Mouse (Mus musculus) cerebral cortex, adult 2 months (tissue): ENCODE results near the gene Gipc2.

Experiments used
- WGBS: fragments of 180-500 bp; shearing (Covaris S2); methylation state at CpG from one replicate; pipeline ENCODE4 v1.1.7; 2018; 5-methylcytosine and 5-hydroxymethylcytosine counted together

Gene Gipc2

DNA sequence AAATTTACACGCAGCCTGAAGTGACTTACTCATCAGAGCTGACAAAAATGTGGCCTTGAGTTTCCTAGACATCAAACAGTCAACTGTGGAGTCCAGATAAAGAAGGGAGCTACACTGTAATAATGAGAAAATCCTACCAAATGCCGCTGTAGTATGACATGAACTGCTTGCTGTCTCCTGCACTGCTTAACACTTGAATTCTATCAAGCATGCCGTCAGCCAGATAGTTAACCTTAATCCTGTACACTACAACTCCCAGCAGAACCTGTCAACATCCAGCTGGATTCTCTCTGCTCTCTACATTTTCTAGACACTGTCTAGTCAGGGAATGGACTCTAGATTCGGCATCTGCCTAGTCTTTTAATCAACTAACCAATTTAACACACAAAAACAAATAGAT, 23.3 kb upstream of the Gipc2 start:
- 56% methylated on average over 4 of the region's 4 CpGs for WGBS

- 73% methylated on average over 6 of the region's 6 CpGs for WGBS
Measured at GRCm38 (mm10) chr3:152186106-152186505, 20.1 kb upstream of the Gipc2 start.

GRCm38 (mm10) chr3:152183522-152183921, 17.5 kb upstream of the Gipc2 start:
- WGBS, result 73% methylated on average over 9 of the region's 9 CpGs

- WGBS, result 87% methylated on average over 4 of the region's 4 CpGs
Measured at GRCm38 (mm10) chr3:152180624-152181023, 14.6 kb upstream of the Gipc2 start.

- 18% methylated on average over 1 of the region's 1 CpGs for WGBS
Measured at GRCm38 (mm10) chr3:152179285-152179684, 13.3 kb upstream of the Gipc2 start.

DNA sequence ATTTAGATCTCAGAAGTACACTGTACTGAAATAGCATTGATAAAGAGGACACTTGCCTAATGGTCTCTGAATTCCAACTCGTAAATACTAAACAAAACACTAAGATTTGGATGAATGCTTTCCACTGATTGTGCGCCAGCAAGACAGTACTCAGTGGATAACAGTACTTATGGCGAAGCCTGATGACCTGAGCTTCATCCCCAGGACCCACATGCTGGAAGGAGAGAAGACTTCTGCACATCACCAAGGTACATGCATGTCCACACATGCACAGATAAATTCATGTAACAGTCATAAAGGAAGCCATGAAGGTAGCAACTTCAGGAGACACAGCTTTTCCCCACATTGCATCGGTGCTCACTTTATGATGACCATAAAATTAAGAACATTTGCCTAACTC, 12.8 kb upstream of the Gipc2 start:
- 86% methylated on average over 4 of the region's 4 CpGs for WGBS

DNA sequence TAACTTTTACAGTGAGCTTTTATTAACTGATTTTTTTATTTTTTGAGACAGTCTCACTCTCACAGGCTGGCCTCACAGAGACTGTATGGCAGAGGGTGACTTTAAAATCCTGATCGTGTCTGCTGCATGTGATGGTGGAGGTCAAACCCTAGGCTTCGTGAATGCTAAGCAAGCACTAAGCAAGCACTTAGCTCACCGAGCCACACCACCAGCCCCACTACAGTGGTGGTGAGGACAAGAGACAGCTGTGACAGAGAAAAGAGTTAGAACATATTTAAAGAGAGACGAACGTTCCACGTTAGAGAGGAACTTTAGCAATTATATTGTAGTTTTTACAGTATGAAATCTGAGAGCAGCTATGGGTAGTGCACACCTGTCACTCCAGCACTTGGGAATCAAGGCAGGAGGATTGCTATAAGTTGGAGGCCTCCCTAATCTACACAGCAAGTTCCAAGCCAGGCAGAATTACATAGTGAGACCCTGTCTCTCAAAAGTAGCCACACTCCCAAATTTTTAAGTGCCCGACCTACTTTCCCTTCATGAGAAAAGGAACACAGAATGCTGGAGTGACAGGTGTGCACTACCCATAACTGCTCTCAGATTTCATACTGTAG, 6.4 kb upstream of the Gipc2 start:
- 86% methylated on average over 7 of the region's 7 CpGs for WGBS

DNA sequence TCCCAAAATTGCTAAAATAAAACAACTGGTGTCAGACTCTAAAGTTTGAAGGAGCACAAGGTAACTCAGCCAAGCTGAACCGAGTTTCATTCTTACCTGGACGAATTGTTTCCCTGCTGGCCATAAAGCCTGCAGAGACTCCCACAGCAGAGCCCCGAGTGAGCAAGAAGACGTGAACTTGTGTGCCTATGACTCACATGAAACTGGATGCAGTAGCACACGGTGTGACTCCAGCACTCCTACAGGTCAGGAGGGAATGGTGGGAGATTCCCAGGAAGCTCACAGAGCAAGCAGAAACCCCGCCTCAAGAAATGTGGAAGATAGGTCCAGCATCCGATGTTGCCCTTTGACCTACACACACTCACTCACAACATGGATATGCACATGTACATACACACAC, 5.8 kb upstream of the Gipc2 start:
- WGBS, result 79% methylated on average over 7 of the region's 7 CpGs

GRCm38 (mm10) chr3:152171236-152171635, 5.2 kb upstream of the Gipc2 start:
- 83% methylated on average over 2 of the region's 2 CpGs for WGBS

GRCm38 (mm10) chr3:152170407-152170806, 4.4 kb upstream of the Gipc2 start:
- 30% methylated on average over 1 of the region's 1 CpGs for WGBS

DNA sequence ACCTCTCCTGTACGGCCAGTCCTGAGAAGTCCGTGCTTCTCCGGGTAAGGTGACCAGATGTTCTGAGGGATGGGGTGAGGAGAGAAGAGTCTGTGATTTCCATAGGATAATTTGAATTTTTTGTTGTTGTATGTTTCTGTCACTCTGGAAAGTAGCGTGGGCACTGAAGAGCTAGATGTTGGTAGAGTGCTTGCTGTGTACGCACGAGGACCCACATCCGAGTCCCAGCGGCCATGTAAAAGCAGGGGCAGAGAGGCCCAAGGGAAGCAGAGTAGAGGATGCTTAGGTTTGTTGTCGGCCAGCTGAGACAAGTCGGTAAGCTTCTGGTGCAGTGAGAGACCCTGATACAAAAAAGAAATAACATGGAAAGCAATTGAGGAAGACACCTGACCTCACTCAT, 2.0 kb upstream of the Gipc2 start:
- WGBS, result 94% methylated on average over 10 of the region's 10 CpGs

- WGBS, result 33% methylated on average over 29 of the region's 29 CpGs
Measured at GRCm38 (mm10) chr3:152166699-152167451, 845 bp upstream of the Gipc2 start.

DNA sequence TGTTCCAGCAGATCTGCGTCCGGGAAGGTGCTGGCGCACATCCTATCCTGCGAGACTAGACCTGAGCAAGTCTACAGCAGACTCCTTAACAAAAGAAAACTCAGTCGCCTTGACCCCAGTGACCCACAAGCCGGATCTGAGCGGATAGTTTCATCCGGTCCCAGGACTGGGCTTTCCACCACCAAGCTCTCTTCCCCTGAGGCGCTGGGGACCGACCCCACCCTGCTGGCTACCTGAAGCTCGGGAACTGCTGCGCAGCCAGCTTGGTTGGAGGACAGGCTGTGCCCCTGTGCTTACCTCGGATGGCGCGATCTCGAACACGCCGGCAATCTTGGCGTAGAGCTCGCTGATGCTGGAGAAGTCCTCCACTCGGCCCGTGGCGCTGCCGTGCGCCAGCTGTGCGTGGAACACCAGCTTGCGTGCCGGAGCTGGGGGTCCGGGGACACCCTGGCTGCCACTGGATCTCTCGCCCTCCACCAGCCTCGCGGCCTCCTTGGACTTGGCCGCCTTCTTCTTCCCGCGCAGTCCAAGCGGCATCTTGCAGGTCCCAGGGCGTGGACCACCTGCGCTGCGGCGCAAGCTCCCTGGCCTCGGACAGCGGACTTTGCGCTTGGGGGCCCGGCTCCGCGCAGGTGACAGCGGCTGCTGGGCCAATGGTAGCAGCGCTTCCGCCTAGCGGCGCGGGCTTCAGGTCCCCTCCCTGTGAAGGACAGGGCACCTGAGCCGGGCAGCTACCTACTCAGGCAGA, 505 bp downstream of the Gipc2 start:
- 3% methylated on average over 53 of the region's 53 CpGs for WGBS

- 39% methylated on average over 9 of the region's 9 CpGs for WGBS
Measured at GRCm38 (mm10) chr3:152165014-152165350, 1.0 kb downstream of the Gipc2 start.

DNA sequence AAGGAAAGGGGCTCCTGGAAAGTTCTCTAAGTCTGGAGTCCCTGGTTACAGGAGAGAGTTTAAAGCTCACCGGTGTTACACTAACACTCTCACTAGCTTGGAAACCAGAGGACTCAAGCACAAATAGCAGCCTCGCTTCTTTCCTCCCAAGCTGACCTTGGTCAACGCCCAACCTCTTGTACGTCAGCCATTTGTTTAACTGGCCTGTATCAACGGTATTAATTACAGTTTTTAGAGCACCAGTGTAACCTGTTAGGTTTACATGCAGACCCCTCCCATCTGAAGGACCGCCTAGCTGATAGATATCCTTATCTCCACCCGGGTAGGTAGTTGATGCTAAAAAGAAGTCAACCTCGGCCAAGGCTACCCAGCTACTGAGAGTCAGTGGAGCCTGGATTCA, 2.7 kb downstream of the Gipc2 start:
- WGBS, result 92% methylated on average over 8 of the region's 8 CpGs

DNA sequence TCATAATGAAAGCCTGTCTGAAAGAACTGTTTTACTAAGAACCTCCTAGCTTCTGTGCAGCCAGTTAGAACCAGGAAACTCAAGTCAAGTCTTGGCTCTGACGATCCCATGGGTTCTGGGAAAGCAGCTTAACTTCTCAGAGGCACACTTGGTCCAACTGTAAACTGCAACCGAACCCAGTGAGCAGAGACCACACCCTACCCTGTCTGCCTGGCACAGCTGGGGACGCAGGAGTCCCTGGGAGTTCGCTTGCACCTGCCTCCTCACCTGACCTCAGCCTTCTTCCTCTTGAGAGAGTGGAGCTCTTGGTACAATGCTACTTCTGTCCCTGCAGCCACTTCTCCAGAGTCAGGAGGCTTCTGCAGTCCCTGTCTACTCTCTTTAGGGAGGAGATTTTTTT, 5.4 kb downstream of the Gipc2 start:
- WGBS, result 80% methylated on average over 4 of the region's 4 CpGs

DNA sequence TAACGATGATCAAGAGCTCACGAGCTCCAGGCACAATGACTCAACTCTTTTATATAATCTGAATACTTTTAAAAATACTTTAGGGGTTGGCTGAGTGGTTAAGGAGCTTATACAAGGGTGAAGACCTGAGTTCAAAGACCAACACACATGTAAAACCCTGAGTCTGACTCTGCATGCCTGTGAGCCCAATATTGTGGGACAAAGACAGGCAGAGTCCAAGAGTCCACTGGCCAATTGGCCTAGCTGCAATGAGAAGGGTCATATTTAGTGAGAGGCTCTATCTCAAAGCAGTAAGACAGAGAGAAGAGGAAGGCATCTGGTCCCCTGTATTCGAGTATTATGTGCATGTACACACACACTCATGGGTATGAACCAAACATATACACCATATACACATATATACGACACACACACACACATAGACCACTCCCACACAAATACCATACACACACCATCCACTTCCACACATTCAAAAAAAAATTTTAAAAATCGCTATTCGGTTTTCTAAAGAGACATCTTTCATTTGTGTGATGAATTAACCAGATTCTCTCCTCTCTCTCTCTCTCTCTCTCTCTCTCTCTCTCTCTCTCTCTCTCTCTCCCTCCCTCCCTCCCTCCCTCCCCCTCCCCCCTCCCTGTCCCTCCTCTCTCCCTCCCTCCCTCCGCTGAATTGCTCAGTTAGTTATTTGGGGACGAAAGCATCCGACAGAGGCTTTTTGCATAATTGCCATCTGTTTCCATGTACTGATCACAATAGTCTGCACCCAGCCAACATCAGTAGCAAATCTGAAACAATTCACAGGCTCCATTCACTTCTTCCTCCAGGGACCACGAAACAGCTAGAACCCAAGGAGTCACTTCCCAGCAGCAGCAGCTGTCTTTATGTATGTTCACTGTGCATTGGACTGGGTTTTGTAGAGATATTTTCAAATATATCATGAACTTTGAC, 7.4 kb downstream of the Gipc2 start:
- 49% methylated on average over 10 of the region's 10 CpGs for WGBS

DNA sequence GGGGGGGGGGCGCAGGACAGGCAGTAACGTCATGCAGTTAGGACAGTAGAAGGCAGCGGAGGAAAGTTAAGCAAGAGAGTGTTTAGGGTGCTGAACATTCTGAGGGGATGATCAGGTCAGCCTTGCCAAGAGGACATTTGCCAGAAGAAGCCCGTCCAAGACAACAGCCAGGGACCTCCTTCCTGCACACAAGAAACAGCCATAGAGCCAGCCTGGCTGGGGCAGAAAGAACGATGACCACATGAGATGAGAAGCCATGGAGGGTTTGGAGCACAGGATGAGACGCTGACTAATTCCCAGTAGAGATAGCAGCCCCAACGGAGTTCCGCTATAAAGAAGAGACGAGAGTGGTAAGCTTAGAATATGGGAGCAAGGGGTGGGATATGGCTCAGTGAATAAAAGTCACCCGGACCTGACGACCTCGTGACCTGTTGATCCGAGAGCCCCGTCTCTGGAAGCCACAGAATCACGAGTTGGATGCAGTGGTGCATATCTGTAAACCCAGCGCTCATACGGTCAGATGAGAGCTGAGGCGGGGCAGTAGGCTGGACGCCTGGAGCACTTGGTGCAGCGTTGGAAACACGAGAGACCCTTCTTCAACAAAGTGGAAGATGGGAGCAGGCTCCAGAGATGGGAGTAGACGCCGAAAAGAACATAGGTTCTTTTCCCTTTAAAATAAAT, 9.1 kb downstream of the Gipc2 start:
- 89% methylated on average over 23 of the region's 23 CpGs for WGBS

DNA sequence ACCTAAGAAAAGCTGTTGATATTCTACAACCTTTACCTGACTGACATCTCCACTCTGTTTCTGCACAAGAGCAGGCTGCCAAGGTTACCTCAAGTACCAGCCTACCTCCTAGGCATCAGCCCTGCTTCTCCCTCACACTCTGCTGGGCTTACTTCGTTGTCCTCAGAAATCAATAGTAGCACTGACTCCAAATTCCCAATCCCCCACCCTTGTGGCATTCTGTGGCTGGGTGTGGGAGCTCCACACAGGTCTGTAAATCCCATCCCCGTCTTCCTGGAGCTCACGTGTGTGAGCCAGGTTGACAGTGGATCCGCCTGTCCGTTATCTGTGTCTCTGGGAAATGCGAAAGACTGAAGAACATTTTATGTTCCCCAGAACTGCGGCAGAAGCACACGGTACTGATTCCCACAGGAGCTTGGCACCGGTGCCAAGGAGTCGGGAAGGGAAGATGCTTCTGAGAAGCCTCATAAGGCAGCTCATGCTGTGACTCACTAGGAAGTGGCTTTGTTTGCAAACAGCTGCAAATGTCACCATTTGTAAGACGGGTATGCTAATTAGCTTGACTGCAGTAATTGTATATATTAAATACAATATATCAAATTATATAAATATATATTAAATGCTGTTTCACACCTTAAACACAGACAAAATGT, 10.6 kb downstream of the Gipc2 start:
- 31% methylated on average over 11 of the region's 11 CpGs for WGBS

DNA sequence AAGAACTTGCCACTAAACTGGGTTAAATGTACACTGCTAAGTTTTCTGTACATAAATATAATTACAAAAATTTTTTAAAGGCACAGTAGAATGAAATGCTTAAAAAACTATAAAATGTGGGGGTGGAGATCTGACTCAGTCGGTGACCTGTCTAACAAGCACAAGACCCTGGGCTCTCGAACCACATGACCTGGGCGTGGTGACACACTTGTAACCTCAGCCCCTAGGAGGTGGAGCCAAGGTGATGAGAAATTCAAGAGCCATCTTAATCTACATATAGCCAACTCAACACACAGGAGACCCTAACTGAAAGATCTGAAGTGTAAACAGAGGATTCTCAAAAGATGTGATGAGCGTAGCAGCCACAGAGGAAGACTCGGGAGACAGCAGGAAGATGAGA, 11.9 kb downstream of the Gipc2 start:
- 97% methylated on average over 5 of the region's 5 CpGs for WGBS

- 96% methylated on average over 2 of the region's 2 CpGs for WGBS
Measured at GRCm38 (mm10) chr3:152153152-152153551, 12.9 kb downstream of the Gipc2 start.
